Mouse (Mus musculus): ENCODE results near the gene Limch1. TPM values are rescaled to one million over a fixed set of nuclear protein-coding genes. Genes with fewer than 3 reads are reported as not detected.

The Limch1 gene
- polyA plus RNA-seq, 1 experiment from 2014 or later: 6.7 TPM

- no peak for TF ChIP-seq CTCF (IDR thresholded peaks at IDR 0.05; ENCODE audit: low read depth)
- Histone ChIP-seq H3K4me2 (replicated peaks; ENCODE audit: low read depth) (no peak overlapping the region), H3K36me3 (ENCODE audit: control insufficient read depth, insufficient read depth) (no peaks in the 10 kb centered on the region), H3K27me3 (replicated peaks; ENCODE audit: control insufficient read depth, insufficient read depth, low read length) (no peaks in the 10 kb centered on the region), H3K9me3 (ENCODE audit: control insufficient read depth) (no peaks in the 10 kb centered on the region), H3K4me1 (replicated peaks; ENCODE audit: control insufficient read depth, insufficient read depth, low read length) (no peaks in the 10 kb centered on the region), H3K9ac (ENCODE audit: low read depth, low read length) (no peak overlapping the region), H3K27ac (ENCODE audit: low read depth, low read length) (no peak overlapping the region), H3K4me3 (ENCODE audit: low read depth, low read length) (no peak overlapping the region)
- WGBS: 58% methylated on average over 8 of the region's 8 CpGs
- no peak for ATAC-seq
Measured at GRCm38 (mm10) chr5:66786621-66787061, 41.0 kb downstream of the Limch1 start.

DNA sequence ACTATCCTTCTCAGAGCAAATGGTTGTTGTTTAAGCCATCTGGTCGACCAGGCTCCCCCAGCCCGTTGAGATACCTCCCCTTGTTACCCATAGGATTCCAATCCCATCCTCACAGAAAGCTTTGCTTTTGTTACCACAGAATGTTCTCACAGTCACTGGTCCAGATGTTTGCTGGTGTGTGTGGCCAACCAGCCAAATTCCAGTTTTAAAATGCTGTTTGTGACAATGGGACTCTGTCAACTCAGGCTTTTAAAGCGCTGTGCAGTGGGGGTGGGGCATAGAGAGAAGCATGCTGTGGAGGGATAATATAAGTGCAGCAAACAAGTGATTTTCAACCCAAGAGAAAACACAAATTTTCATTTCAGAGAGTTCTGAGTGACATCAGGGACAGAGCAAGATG, 43.4 kb downstream of the Limch1 start:
- Histone ChIP-seq H3K9ac (ENCODE audit: low read depth, low read length) (no peak overlapping the region), H3K4me3 (ENCODE audit: low read depth, low read length) (no peak overlapping the region), H3K4me2 (replicated peaks; ENCODE audit: low read depth) (no peak overlapping the region), H3K27ac (ENCODE audit: low read depth, low read length) (no peak overlapping the region), H3K27me3 (replicated peaks; ENCODE audit: control insufficient read depth, insufficient read depth, low read length) (no peaks in the 10 kb centered on the region), H3K9me3 (ENCODE audit: control insufficient read depth) (no peaks in the 10 kb centered on the region), H3K36me3 (ENCODE audit: control insufficient read depth, insufficient read depth) (no peaks in the 10 kb centered on the region), H3K4me1 (replicated peaks; ENCODE audit: control insufficient read depth, insufficient read depth, low read length) (no peaks in the 10 kb centered on the region)
- 71% methylated on average over 3 of the region's 3 CpGs for WGBS
- no peak for TF ChIP-seq CTCF (IDR thresholded peaks at IDR 0.05; ENCODE audit: low read depth)
- no peak for ATAC-seq

DNA sequence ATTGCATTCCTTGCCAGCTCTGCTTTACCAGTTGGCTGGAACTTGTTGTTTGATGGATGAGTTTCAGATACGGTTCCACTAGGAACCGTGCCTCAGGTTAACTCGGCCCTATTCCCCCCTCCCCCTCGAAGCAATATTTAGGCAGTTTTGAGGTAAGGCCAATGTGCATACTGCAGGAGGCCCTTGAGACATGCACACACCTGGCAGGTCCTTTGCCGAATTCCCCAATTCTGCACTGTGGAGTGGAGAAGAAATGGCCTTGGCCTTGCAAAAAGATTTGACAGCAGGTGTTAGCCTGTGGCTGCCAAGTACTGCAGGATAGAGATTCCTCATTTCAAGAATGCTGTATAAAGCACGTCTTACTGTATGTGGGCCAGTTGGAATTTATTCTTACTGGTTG, 45.5 kb downstream of the Limch1 start:
- H3K4me2 ChIP-seq (replicated peaks; ENCODE audit: low read depth): no peak overlapping the region
- no peaks in the 10 kb centered on the region for H3K27me3 ChIP-seq (replicated peaks; ENCODE audit: control insufficient read depth, insufficient read depth, low read length)
- no peaks in the 10 kb centered on the region for H3K4me1 ChIP-seq (replicated peaks; ENCODE audit: control insufficient read depth, insufficient read depth, low read length)
- H3K9ac ChIP-seq (ENCODE audit: low read depth, low read length): no peak overlapping the region
- WGBS: 64% methylated on average over 6 of the region's 6 CpGs
- H3K36me3 ChIP-seq (ENCODE audit: control insufficient read depth, insufficient read depth): no peaks in the 10 kb centered on the region
- H3K4me3 ChIP-seq (ENCODE audit: low read depth, low read length): no peak overlapping the region
- no peak for TF ChIP-seq CTCF (IDR thresholded peaks at IDR 0.05; ENCODE audit: low read depth)
- H3K9me3 ChIP-seq (ENCODE audit: control insufficient read depth): no peaks in the 10 kb centered on the region
- ATAC-seq: no peak
- H3K27ac ChIP-seq (ENCODE audit: low read depth, low read length): no peak overlapping the region

DNA sequence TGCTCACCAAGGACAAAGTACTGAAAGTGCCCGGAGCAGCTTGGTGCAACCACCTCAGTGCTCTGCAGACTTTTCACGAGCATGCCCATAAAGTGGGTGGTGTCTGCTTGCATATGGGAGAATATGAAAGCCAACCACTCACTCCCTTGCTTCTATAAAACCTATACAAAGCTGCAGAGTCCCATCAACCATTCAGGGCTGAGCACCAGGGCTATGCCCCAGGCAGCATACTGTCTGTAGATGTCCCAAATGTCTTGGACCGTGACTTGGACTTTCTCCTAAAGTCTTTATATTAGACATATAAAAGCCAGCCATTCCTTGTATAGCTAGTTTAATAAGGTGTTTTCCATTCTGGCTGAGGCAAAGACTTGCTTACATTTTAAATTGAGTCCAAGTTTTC, 47.6 kb downstream of the Limch1 start:
- no peaks in the 10 kb centered on the region for H3K4me1 ChIP-seq (replicated peaks; ENCODE audit: control insufficient read depth, insufficient read depth, low read length)
- no peaks in the 10 kb centered on the region for H3K27me3 ChIP-seq (replicated peaks; ENCODE audit: control insufficient read depth, insufficient read depth, low read length)
- no peak for ATAC-seq
- no peak for TF ChIP-seq CTCF (IDR thresholded peaks at IDR 0.05; ENCODE audit: low read depth)
- no peaks in the 10 kb centered on the region for H3K9me3 ChIP-seq (ENCODE audit: control insufficient read depth)
- no peak overlapping the region for H3K4me3 ChIP-seq (ENCODE audit: low read depth, low read length)
- H3K27ac ChIP-seq (ENCODE audit: low read depth, low read length): no peak overlapping the region
- H3K4me2 ChIP-seq (replicated peaks; ENCODE audit: low read depth): no peak overlapping the region
- WGBS: 89% methylated on average over 3 of the region's 3 CpGs
- H3K9ac ChIP-seq (ENCODE audit: low read depth, low read length): no peak overlapping the region
- no peaks in the 10 kb centered on the region for H3K36me3 ChIP-seq (ENCODE audit: control insufficient read depth, insufficient read depth)

DNA sequence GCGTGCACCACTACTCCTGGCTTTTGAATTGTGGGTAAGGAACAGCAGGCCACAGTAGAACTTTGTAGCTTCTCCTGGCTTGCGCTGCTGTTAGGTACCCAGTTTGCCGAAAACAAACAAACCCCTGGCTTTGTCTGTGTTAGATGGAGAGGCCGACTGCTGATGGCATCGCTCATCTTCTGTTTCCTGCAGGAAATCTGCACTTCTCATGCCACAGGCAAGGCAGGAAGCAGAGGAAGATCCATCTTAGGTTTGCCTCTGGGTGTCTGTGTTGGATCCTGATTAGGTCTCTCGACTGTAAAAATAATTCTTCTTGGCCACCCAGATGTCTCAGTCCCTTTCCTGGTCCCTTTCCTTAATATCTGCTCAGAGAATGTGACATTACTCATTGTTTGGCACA, 51.7 kb downstream of the Limch1 start:
- no peak overlapping the region for H3K27ac ChIP-seq (ENCODE audit: low read depth, low read length)

DNA sequence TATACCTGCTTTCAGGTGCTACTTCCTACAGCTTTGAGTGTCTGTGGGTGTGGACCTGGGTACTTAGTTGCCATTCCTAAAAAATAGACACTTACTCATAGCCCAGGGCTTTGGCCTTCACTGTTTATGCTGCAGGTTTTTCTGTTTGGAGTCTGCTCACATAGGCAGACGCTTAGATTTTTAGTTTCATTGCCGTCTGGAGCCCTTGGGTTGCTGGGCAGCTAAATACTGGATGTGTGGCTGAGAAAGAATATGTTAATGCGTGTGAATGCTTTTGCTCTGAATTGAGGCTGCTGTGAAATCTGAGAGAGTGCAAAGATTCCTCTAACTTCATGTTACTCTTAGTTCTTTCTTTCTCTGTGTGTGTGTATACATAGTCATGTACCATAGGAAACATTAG, 52.5 kb downstream of the Limch1 start:
- Histone ChIP-seq H3K36me3 (ENCODE audit: control insufficient read depth, insufficient read depth) (no peaks in the 10 kb centered on the region), H3K4me2 (replicated peaks; ENCODE audit: low read depth) (no peak overlapping the region), H3K4me1 (replicated peaks; ENCODE audit: control insufficient read depth, insufficient read depth, low read length) (no peaks in the 10 kb centered on the region), H3K4me3 (ENCODE audit: low read depth, low read length) (no peak overlapping the region), H3K9ac (ENCODE audit: low read depth, low read length) (no peak overlapping the region), H3K27ac (ENCODE audit: low read depth, low read length) (no peak overlapping the region), H3K9me3 (ENCODE audit: control insufficient read depth) (no peaks in the 10 kb centered on the region), H3K27me3 (replicated peaks; ENCODE audit: control insufficient read depth, insufficient read depth, low read length) (no peaks in the 10 kb centered on the region)
- no peak for TF ChIP-seq CTCF (IDR thresholded peaks at IDR 0.05; ENCODE audit: low read depth)
- no peak for ATAC-seq
- WGBS: 49% methylated on average over 3 of the region's 3 CpGs

More for the DNA sequence above, 51.7 kb downstream of the Limch1 start:
- H3K27me3 ChIP-seq (replicated peaks; ENCODE audit: control insufficient read depth, insufficient read depth, low read length): no peaks in the 10 kb centered on the region
- H3K9me3 ChIP-seq (ENCODE audit: control insufficient read depth): no peaks in the 10 kb centered on the region
- no peak for ATAC-seq
- no peak overlapping the region for H3K4me2 ChIP-seq (replicated peaks; ENCODE audit: low read depth)
- no peaks in the 10 kb centered on the region for H3K4me1 ChIP-seq (replicated peaks; ENCODE audit: control insufficient read depth, insufficient read depth, low read length)
- WGBS: 66% methylated on average over 6 of the region's 6 CpGs
- no peak overlapping the region for H3K4me3 ChIP-seq (ENCODE audit: low read depth, low read length)
- no peaks in the 10 kb centered on the region for H3K36me3 ChIP-seq (ENCODE audit: control insufficient read depth, insufficient read depth)
- TF ChIP-seq CTCF (IDR thresholded peaks at IDR 0.05; ENCODE audit: low read depth): no peak
- no peak overlapping the region for H3K9ac ChIP-seq (ENCODE audit: low read depth, low read length)

DNA sequence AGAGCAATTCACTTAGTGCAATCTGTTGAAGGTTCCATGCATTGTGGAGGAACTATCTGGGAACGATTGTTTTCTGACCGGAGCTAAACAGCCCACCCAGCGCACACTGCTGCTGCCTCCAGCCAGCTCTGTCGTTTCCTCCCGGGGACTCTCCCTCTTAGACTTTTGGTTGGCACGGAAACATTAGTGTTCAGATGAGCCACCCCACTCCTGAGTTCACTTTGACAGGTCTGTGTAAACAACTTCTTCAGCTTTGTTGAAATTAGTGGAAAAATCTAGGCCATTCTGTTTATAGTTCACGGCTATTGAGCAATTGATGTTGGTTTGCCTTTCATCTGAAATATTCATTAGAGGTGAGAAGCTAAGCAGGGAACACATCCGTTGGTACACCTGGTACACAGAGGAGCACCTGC, 53.0 kb downstream of the Limch1 start:
- no peaks in the 10 kb centered on the region for H3K4me1 ChIP-seq (replicated peaks; ENCODE audit: control insufficient read depth, insufficient read depth, low read length)
- no peak overlapping the region for H3K4me2 ChIP-seq (replicated peaks; ENCODE audit: low read depth)
- no peak for ATAC-seq
- no peaks in the 10 kb centered on the region for H3K9me3 ChIP-seq (ENCODE audit: control insufficient read depth)
- H3K27ac ChIP-seq (ENCODE audit: low read depth, low read length): no peak overlapping the region
- no peaks in the 10 kb centered on the region for H3K27me3 ChIP-seq (replicated peaks; ENCODE audit: control insufficient read depth, insufficient read depth, low read length)
- no peaks in the 10 kb centered on the region for H3K36me3 ChIP-seq (ENCODE audit: control insufficient read depth, insufficient read depth)
- no peak for TF ChIP-seq CTCF (IDR thresholded peaks at IDR 0.05; ENCODE audit: low read depth)
- H3K9ac ChIP-seq (ENCODE audit: low read depth, low read length): no peak overlapping the region
- no peak overlapping the region for H3K4me3 ChIP-seq (ENCODE audit: low read depth, low read length)
- WGBS: 19% methylated on average over 8 of the region's 8 CpGs

Data from intestine, postnatal 0 days (tissue).